Mouse (Mus musculus) stomach, postnatal 0 days (tissue): ENCODE measurements at regions not wholly inside any gene's neighbourhood (a gene's known extent, or its start where the extent isn't known, plus 50 kb on each side); places are given as distances from the start of the nearest gene placed in this dataset.

Experiments used
- CTCF ChIP-seq: IDR thresholded peaks from 2 replicates; pipeline ENCODE4 v1.5.1; 2016; ENCODE audit warnings: antibody characterized with exemption, low read depth, mild to moderate bottlenecking, moderate library complexity
- EP300 ChIP-seq: optimal IDR thresholded peaks from 2 replicates; pipeline ENCODE3; 2016; ENCODE audit warnings: antibody characterized with exemption

- TF ChIP-seq CTCF (no peak), EP300 (no peak)
Observed at GRCm38 (mm10) chr2:166489041-166489872, 224.4 kb downstream of the Prex1 start.
